Mouse (Mus musculus) CH12.LX (cell line): ENCODE data around the gene Nrf1. TPM values are rescaled to one million over a fixed set of nuclear protein-coding genes. Genes with fewer than 3 reads are reported as not detected.
A peak's percentile ranks its signal among the peaks of the same experiment; 100 is the strongest.

Experiments
- DNase-seq: peaks from one replicate; pipeline ENCODE4 v3.0.0-alpha.2; 2013; ENCODE audit errors: extremely low read depth
- H3K27ac ChIP-seq: 2 replicates; pipeline ENCODE4 v1.5.1; 2012; ENCODE audit warnings: low read depth, mild to moderate bottlenecking, control low read depth, moderate library complexity; ENCODE audit not compliant: insufficient read depth
- H3K27me3 ChIP-seq: replicated peaks from 2 replicates; pipeline ENCODE3; 2012; ENCODE audit warnings: inconsistent platforms
- H3K36me3 ChIP-seq, 2 experiments: replicated peaks in 1 of 2; 2 replicates each; pipeline versions ENCODE3 to v1.6.1; 2012; ENCODE audit warnings: inconsistent platforms in 1 of 2, low read length in 1 of 2, mild to moderate bottlenecking in 1 of 2, mixed read lengths in 1 of 2, moderate library complexity in 1 of 2; ENCODE audit not compliant: control insufficient read depth in 1 of 2, insufficient read depth in 1 of 2
- H3K4me1 ChIP-seq, 2 experiments: 2 replicates each; pipeline ENCODE4 v1.6.1; 2012; ENCODE audit warnings: inconsistent platforms in 1 of 2, moderate library complexity in 1 of 2; ENCODE audit not compliant: insufficient read depth in 2 of 2, control insufficient read depth in 1 of 2
- H3K4me2 ChIP-seq: 2 replicates; pipeline ENCODE4 v1.6.1; 2012; ENCODE audit warnings: low read depth, mild to moderate bottlenecking, control low read depth; ENCODE audit not compliant: poor library complexity, insufficient read depth, severe bottlenecking
- H3K4me3 ChIP-seq, 3 experiments: fragments of 150-350 bp in 1 of 3; sonication (generic) in 1 of 3; replicated peaks in 1 of 3; 2 replicates each; pipeline versions ENCODE3 to v1.5.1; 2011 to 2012; ENCODE audit warnings: low read depth in 2 of 3, low read length in 2 of 3, mild to moderate bottlenecking in 2 of 3, moderate library complexity in 2 of 3, control low read depth in 1 of 3, improper control_type of control experiment in 1 of 3, inconsistent platforms in 1 of 3, mixed read lengths in 1 of 3; ENCODE audit not compliant: poor library complexity in 1 of 3
- H3K79me2 ChIP-seq: replicated peaks from 2 replicates; pipeline ENCODE4 v1.6.1; 2012; ENCODE audit warnings: mild to moderate bottlenecking, moderate library complexity; ENCODE audit not compliant: control insufficient read depth, poor library complexity, insufficient read depth, severe bottlenecking; ENCODE audit errors: extremely low read depth
- H3K9ac ChIP-seq: 2 replicates; pipeline ENCODE4 v1.6.1; 2012; ENCODE audit warnings: low read depth, mild to moderate bottlenecking, control low read depth, moderate library complexity; ENCODE audit not compliant: insufficient read depth
- H3K9me3 ChIP-seq: replicated peaks from 2 replicates; pipeline ENCODE3; 2012; ENCODE audit warnings: low read length, inconsistent platforms, mixed read lengths
- BHLHE40 ChIP-seq: IDR thresholded peaks from 2 replicates; pipeline ENCODE4 v1.6.1; 2011; ENCODE audit warnings: mild to moderate bottlenecking, low read depth, low read length, improper control_type of control experiment
- CHD2 ChIP-seq: IDR thresholded peaks from 2 replicates; pipeline ENCODE4 v1.6.1; 2011; ENCODE audit warnings: low read length, improper control_type of control experiment
- ELF1 ChIP-seq: IDR thresholded peaks from 2 replicates; pipeline ENCODE4 v1.6.1; 2014; ENCODE audit warnings: low read depth, mild to moderate bottlenecking, inconsistent platforms, low read length, improper control_type of control experiment
- HCFC1 ChIP-seq: IDR thresholded peaks from 2 replicates; pipeline ENCODE4 v1.6.1; 2012; ENCODE audit warnings: low read depth, mild to moderate bottlenecking, inconsistent platforms, low read length, improper control_type of control experiment
- IRF4 ChIP-seq: IDR thresholded peaks from 2 replicates; pipeline ENCODE4 v1.6.1; 2014; ENCODE audit warnings: low read depth, mild to moderate bottlenecking, inconsistent platforms, low read length, improper control_type of control experiment
- MAZ ChIP-seq: IDR thresholded peaks from 2 replicates; pipeline ENCODE4 v1.6.1; 2012; ENCODE audit warnings: low read depth, mild to moderate bottlenecking, inconsistent platforms, low read length, improper control_type of control experiment, moderate library complexity
- MXI1 ChIP-seq: IDR thresholded peaks from 2 replicates; pipeline ENCODE4 v1.6.1; 2011; ENCODE audit warnings: mild to moderate bottlenecking, low read depth, low read length, improper control_type of control experiment
- MYC ChIP-seq: IDR thresholded peaks from 2 replicates; pipeline ENCODE4 v1.6.1; 2011; ENCODE audit warnings: low read depth, mild to moderate bottlenecking, improper control_type of control experiment, low read length
- NELFE ChIP-seq: IDR thresholded peaks from 2 replicates; pipeline ENCODE4 v1.6.1; 2011; ENCODE audit warnings: low read depth, low read length, improper control_type of control experiment
- NRF1 ChIP-seq: IDR thresholded peaks from 2 replicates; pipeline ENCODE4 v1.6.1; 2014; ENCODE audit warnings: low read depth, mild to moderate bottlenecking, inconsistent platforms, low read length, improper control_type of control experiment, moderate library complexity
- PAX5 ChIP-seq: IDR thresholded peaks from 2 replicates; pipeline ENCODE4 v1.6.1; 2012; ENCODE audit warnings: low read length, inconsistent platforms, mixed read lengths
- UBTF ChIP-seq: IDR thresholded peaks from 2 replicates; pipeline ENCODE4 v1.6.1; 2012; ENCODE audit warnings: low read depth, mild to moderate bottlenecking, inconsistent platforms, low read length, improper control_type of control experiment, moderate library complexity
- ZNF384 ChIP-seq: IDR thresholded peaks from 2 replicates; pipeline ENCODE4 v1.6.1; 2012; ENCODE audit warnings: low read depth, low read length, improper control_type of control experiment, inconsistent platforms
- dilution Hi-C: fragments of 300-500 bp; cut with MboI; formaldehyde crosslinking; loops from 2 replicates; pipeline ENCODE4 v1.14.3; 2020; ENCODE audit warnings: low sequenced_read_pairs; ENCODE audit not compliant: extremely low pct_unique_long_range_greater_than_20kb, extremely low pct_ligation_motif_present
- in situ Hi-C: fragments of 300-500 bp; cut with MboI; formaldehyde crosslinking; loops from 3 replicates; pipeline ENCODE4 v1.14.3; 2019; ENCODE audit warnings: low sequenced_read_pairs, low pct_ligation_motif_present, low pct_unique_long_range_greater_than_20kb, mixed read lengths
- polyA plus RNA-seq: library from polyadenylated mRNA; unstranded; fragments of >175 nt; gene quantifications from 2 replicates; pipeline ENCODE4 v1.2.1, GENCODE M21; 2012; ENCODE audit warnings: low read depth; ENCODE audit not compliant: insufficient read length
- total RNA-seq, 2 experiments: library from RNA; depleted of rRNA; stranded (reverse); fragments of 300-350 nt in 1 of 2; fragments of >200 nt in 1 of 2; gene quantifications; 2 replicates each; pipeline ENCODE4 v1.2.3; 2012 to 2014

Gene Nrf1
- total and polyA plus RNA-seq, 3 experiments = 43.6 to 74.6 (median 51.3) TPM

DNA sequence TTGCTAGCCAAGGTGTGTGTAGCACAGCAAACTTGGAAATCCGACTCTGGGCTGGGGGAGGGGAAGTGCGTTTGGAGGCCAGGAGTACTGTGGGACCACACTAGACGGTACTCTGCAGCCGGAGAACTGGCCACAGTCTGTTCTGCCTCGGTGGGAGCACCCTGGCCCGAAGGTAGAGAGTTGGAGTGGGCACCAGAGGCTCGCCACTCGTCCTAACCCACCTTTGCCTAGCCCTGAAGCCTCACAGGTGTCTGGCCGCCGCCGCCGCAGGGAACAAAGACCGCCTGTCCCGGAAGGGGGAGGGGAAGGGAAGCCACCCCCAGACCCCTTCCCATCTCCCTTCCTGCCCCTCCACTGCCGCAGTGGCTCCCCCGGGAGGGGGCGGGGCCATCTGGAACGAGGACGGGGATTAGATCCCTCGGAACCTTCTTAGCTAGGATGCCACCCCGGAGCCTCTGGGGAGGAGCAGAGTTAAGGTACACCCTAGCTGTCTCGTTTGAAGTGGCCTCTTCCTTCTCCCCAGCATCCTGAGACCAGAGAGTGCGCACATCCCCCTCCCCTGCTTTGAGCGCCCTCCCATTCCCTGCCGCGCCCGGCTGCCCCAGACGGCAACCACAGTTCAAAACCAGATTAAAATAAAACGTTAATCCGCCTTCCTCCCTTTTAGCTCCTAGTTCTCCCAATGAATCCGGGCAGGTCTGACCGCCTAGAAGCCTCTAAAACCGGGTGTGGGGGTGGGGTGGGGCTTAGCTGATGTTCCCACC, 126.9 kb downstream of the Nrf1 start:
- dilution Hi-C loops = no loop called here
- Histone ChIP-seq H3K27ac (peak overlapping the region; percentile 45), H3K9me3 (no peaks in the 10 kb centered on the region), H3K4me2 (peak overlapping the region; percentile 81), H3K4me3 (peak overlapping the region; percentile 50 to 92 (median 78)), H3K9ac (peak overlapping the region; percentile 35), H3K36me3 (peaks cover 4 to 18% of the 10 kb centered on the region in 2 experiments), H3K79me2 (no peaks in the 10 kb centered on the region), H3K27me3 (peaks cover 18% of the 10 kb centered on the region), H3K4me1 (peaks cover 13 to 47% of the 10 kb centered on the region in 2 experiments)
- peak; percentile 23 for DNase-seq
- TF ChIP-seq CHD2 (peak; percentile 28; the same call in 1 of the 2 replicates), MYC (no peak), UBTF (0 out of 2 replicates have a peak, but pooled peaks have one; percentile 12), PAX5 (no peak), MAZ (0 out of 2 replicates have a peak, but pooled peaks have one; percentile 47), IRF4 (0 out of 2 replicates have a peak, but pooled peaks have one; percentile 32), MXI1 (0 out of 2 replicates have a peak, but pooled peaks have one; percentile 37), ELF1 (peak; percentile 38; the same call in 1 of the 2 replicates)
- in situ Hi-C loops = no loop called here

DNA sequence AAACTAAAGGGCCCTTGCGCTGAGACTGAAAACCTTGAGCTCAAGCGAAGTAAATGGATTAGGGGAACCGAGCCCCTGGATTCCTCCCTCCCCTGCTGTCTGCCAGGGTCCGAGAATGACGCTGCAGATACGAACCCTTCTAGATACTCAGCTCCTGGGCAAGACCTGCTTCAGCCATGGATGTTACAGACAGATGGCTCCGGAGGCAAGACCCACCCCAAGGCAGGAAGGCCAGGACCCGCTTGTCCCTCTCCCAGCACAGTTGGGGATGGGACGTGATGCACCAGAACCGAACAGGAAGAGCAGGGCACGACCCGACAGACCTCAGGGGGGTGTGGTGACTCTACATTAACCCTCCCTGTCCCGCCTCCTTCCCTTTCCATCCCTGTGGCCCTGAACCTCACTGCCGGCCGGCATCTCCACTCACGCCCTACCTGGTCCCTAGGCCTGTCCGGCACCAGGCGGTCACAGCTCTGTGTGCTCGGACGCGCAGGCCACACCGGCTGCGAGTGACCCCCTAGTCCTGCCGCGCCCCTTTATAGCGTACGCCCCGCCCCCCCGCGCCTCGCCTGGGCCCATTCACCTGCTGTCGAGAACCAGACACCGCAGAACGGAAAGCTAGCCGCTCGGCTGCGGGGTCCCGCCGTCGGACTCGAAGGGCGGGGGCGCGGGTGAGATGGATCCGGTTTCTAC, 127.6 kb downstream of the Nrf1 start:
- TF ChIP-seq NRF1 = no peak
- no peak for TF ChIP-seq HCFC1
- no peak for TF ChIP-seq NELFE
- TF ChIP-seq CHD2 = no peak
- TF ChIP-seq MXI1 = no peak
- no peak for TF ChIP-seq BHLHE40
- TF ChIP-seq ZNF384 = no peak
- TF ChIP-seq MAZ = no peak
- TF ChIP-seq, all 38 proteins: peak for 0
- in situ Hi-C loops = no loop called here
- peak overlapping the region; percentile 35 for H3K9ac ChIP-seq

More for the DNA sequence above, 127.6 kb downstream of the Nrf1 start:
- Histone ChIP-seq H3K4me3 (peak overlapping the region; percentile 50 to 92 (median 78)), H3K36me3 (peaks cover 0 to 10% of the 10 kb centered on the region in 2 experiments), H3K79me2 (no peaks in the 10 kb centered on the region), H3K4me2 (peak overlapping the region; percentile 81), H3K4me1 (peaks cover 13 to 47% of the 10 kb centered on the region in 2 experiments), H3K27me3 (peaks cover 18% of the 10 kb centered on the region), H3K9me3 (no peaks in the 10 kb centered on the region), H3K27ac (no peak overlapping the region)
- dilution Hi-C loops = no loop called here
- DNase-seq = no peak
